Mouse (Mus musculus) bone marrow, adult 2 months (tissue): ENCODE results near the gene Gabrp.

Experiments used
- CTCF ChIP-seq: fragments of 200-500 bp; IDR thresholded peaks from 2 replicates; pipeline ENCODE4 v1.5.1; 2011; ENCODE audit warnings: low read length, control low read depth; ENCODE audit not compliant: control insufficient read depth, insufficient read depth
- POLR2A ChIP-seq: fragments of 200-500 bp; IDR thresholded peaks from 2 replicates; pipeline ENCODE4 v1.6.1; 2011; ENCODE audit warnings: low read depth, mild to moderate bottlenecking, control low read depth, low read length, borderline replicate concordance; ENCODE audit not compliant: control insufficient read depth

DNA sequence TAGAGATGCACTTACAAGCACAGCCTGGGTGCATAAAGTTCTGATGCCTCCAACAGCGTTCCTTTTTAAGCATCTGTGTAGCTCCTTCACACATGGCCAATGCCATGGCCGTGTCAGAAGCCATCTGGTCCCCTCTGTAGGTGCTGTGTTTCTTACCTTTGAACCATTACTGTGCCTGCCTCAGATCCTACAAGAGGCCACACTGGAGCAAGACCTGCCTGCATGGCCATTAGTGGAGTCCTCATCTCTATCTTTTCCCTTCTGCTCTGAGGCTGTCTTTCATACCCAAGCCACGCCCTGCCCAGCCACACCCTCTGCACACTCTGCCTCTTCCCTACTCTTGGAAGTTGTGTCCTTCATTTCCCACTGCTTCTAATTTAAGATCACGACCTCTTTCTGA, 14.1 kb upstream of the Gabrp start:
- TF ChIP-seq POLR2A (no peak), CTCF (no peak)
